Mouse (Mus musculus): ENCODE measurements around the gene Rnf212b. TPM values are rescaled to one million over a fixed set of nuclear protein-coding genes. Genes with fewer than 3 reads are reported as not detected.
A peak's percentile ranks its signal among the peaks of the same experiment; 100 is the strongest.

Rnf212b gene
- polyA plus RNA-seq, 1 experiment from 2014 or later: not detected

- Histone ChIP-seq H3K9me3 (replicated peaks; ENCODE audit: control insufficient read depth, low read length) (no peaks in the 10 kb centered on the region), H3K27ac (ENCODE audit: low read length) (peak overlapping the region; percentile 94), H3K4me1 (ENCODE audit: control insufficient read depth, insufficient read depth, low read length) (peaks cover 12% of the 10 kb centered on the region; the same call in 1 of the 2 replicates), H3K4me3 (replicated peaks; ENCODE audit: low read length) (peak overlapping the region; percentile 89), H3K36me3 (ENCODE audit: control insufficient read depth, insufficient read depth, low read length) (peaks cover 17% of the 10 kb centered on the region), H3K9ac (ENCODE audit: low read length) (peak overlapping the region; percentile 100), H3K27me3 (ENCODE audit: control insufficient read depth, insufficient read depth, low read length) (no peaks in the 10 kb centered on the region), H3K4me2 (ENCODE audit: low read depth, low read length) (peak overlapping the region; percentile 72)
- under 1% methylated on average over 54 of the region's 54 CpGs for WGBS
- peak; percentile 59 for ATAC-seq (ENCODE audit: insufficient read depth, low FRiP score)
Measured at GRCm38 (mm10) chr14:54894296-54895151, 80.6 kb downstream of the Rnf212b start.

- 47% methylated on average over 2 of the region's 2 CpGs for WGBS
- H3K9ac ChIP-seq (ENCODE audit: low read length): no peak overlapping the region; the same call in 1 of the 2 replicates
- H3K4me1 ChIP-seq (ENCODE audit: control insufficient read depth, insufficient read depth, low read length): peaks cover 12% of the 10 kb centered on the region; the same call in 1 of the 2 replicates
- H3K4me3 ChIP-seq (replicated peaks; ENCODE audit: low read length): no peak overlapping the region
- no peak for ATAC-seq (ENCODE audit: insufficient read depth, low FRiP score)
- no peak overlapping the region; the same call in 1 of the 2 replicates for H3K27ac ChIP-seq (ENCODE audit: low read length)
- no peaks in the 10 kb centered on the region for H3K27me3 ChIP-seq (ENCODE audit: control insufficient read depth, insufficient read depth, low read length)
- no peak overlapping the region for H3K4me2 ChIP-seq (ENCODE audit: low read depth, low read length)
- no peaks in the 10 kb centered on the region for H3K9me3 ChIP-seq (replicated peaks; ENCODE audit: control insufficient read depth, low read length)
- peaks cover 17% of the 10 kb centered on the region for H3K36me3 ChIP-seq (ENCODE audit: control insufficient read depth, insufficient read depth, low read length)
Measured at GRCm38 (mm10) chr14:54897445-54897844, 83.5 kb downstream of the Rnf212b start.

- Histone ChIP-seq H3K9me3 (replicated peaks; ENCODE audit: control insufficient read depth, low read length) (no peaks in the 10 kb centered on the region), H3K9ac (ENCODE audit: low read length) (no peak overlapping the region), H3K4me2 (ENCODE audit: low read depth, low read length) (no peak overlapping the region), H3K4me1 (ENCODE audit: control insufficient read depth, insufficient read depth, low read length) (peaks cover 3% of the 10 kb centered on the region; the same call in 1 of the 2 replicates), H3K36me3 (ENCODE audit: control insufficient read depth, insufficient read depth, low read length) (peaks cover 17% of the 10 kb centered on the region), H3K4me3 (replicated peaks; ENCODE audit: low read length) (no peak overlapping the region), H3K27ac (ENCODE audit: low read length) (no peak overlapping the region), H3K27me3 (ENCODE audit: control insufficient read depth, insufficient read depth, low read length) (no peaks in the 10 kb centered on the region)
- ATAC-seq (ENCODE audit: insufficient read depth, low FRiP score): peak; percentile 61; the same call in 1 of the 2 replicates
- under 1% methylated on average over 3 of the region's 3 CpGs for WGBS
Measured at GRCm38 (mm10) chr14:54900383-54900782, 86.4 kb downstream of the Rnf212b start.

- H3K9ac ChIP-seq (ENCODE audit: low read length): no peak overlapping the region
- no peak overlapping the region for H3K4me2 ChIP-seq (ENCODE audit: low read depth, low read length)
- no peaks in the 10 kb centered on the region for H3K27me3 ChIP-seq (ENCODE audit: control insufficient read depth, insufficient read depth, low read length)
- peaks cover 12% of the 10 kb centered on the region; the same call in 1 of the 2 replicates for H3K36me3 ChIP-seq (ENCODE audit: control insufficient read depth, insufficient read depth, low read length)
- no peak overlapping the region for H3K4me3 ChIP-seq (replicated peaks; ENCODE audit: low read length)
- ATAC-seq (ENCODE audit: insufficient read depth, low FRiP score): no peak
- H3K9me3 ChIP-seq (replicated peaks; ENCODE audit: control insufficient read depth, low read length): no peaks in the 10 kb centered on the region
- H3K4me1 ChIP-seq (ENCODE audit: control insufficient read depth, insufficient read depth, low read length): no peaks in the 10 kb centered on the region
- WGBS: 81% methylated on average over 4 of the region's 4 CpGs
- H3K27ac ChIP-seq (ENCODE audit: low read length): no peak overlapping the region
Measured at GRCm38 (mm10) chr14:54903641-54904040, 89.7 kb downstream of the Rnf212b start.

Other genes starting within 250 kb of the Rnf212b start
- gene Ajuba, start 236.6 kb upstream of the Rnf212b start, polyA plus RNA-seq (2015; fragmentation: Nextera tagmentation; extraction: Ambion mirVana): 19.5 and 20.6 TPM in 2 replicates
- gene 4931414P19Rik, start 208.1 kb upstream of the Rnf212b start, polyA plus RNA-seq (2015; fragmentation: Nextera tagmentation; extraction: Ambion mirVana): 8.2 and 9.0 TPM in 2 replicates
- gene Psmb5, start 196.1 kb upstream of the Rnf212b start, polyA plus RNA-seq (2015; fragmentation: Nextera tagmentation; extraction: Ambion mirVana): 346 and 368 TPM in 2 replicates
- not detected in 2 replicates for gene Psmb11, start 192.7 kb upstream of the Rnf212b start, polyA plus RNA-seq (2015; fragmentation: Nextera tagmentation; extraction: Ambion mirVana)
- not detected in 2 replicates for gene Gm17606, start 173.2 kb upstream of the Rnf212b start, polyA plus RNA-seq (2015; fragmentation: Nextera tagmentation; extraction: Ambion mirVana)
- gene Cdh24, start 172.8 kb upstream of the Rnf212b start, polyA plus RNA-seq (2015; fragmentation: Nextera tagmentation; extraction: Ambion mirVana): 1.6 and 2.2 TPM in 2 replicates
- gene 1700123O20Rik, start 127.9 kb upstream of the Rnf212b start, polyA plus RNA-seq (2015; fragmentation: Nextera tagmentation; extraction: Ambion mirVana): 68.3 and 76.6 TPM in 2 replicates
- gene Acin1, start 127.2 kb upstream of the Rnf212b start, polyA plus RNA-seq (2015; fragmentation: Nextera tagmentation; extraction: Ambion mirVana): 89.1 and 101 TPM in 2 replicates
- 0.15 and 0.19 TPM in 2 replicates for gene Gm29776, start 115.3 kb upstream of the Rnf212b start, polyA plus RNA-seq (2015; fragmentation: Nextera tagmentation; extraction: Ambion mirVana)
- 0.88 and 1.2 TPM in 2 replicates for gene Cebpe, start 102.0 kb upstream of the Rnf212b start, polyA plus RNA-seq (2015; fragmentation: Nextera tagmentation; extraction: Ambion mirVana)
- 9.9 and 10.2 TPM in 2 replicates for gene Slc7a8, start 32.2 kb upstream of the Rnf212b start, polyA plus RNA-seq (2015; fragmentation: Nextera tagmentation; extraction: Ambion mirVana)
- 7.7 and 8.6 TPM in 2 replicates for gene Homez, start 56.8 kb downstream of the Rnf212b start, polyA plus RNA-seq (2015; fragmentation: Nextera tagmentation; extraction: Ambion mirVana)
- 1.2 TPM in 2 replicates for gene Ppp1r3e, start 63.4 kb downstream of the Rnf212b start, polyA plus RNA-seq (2015; fragmentation: Nextera tagmentation; extraction: Ambion mirVana)
- 4.0 and 4.2 TPM in 2 replicates for gene Bcl2l2, start 69.2 kb downstream of the Rnf212b start, polyA plus RNA-seq (2015; fragmentation: Nextera tagmentation; extraction: Ambion mirVana)
- gene Gm20521, start 69.3 kb downstream of the Rnf212b start, polyA plus RNA-seq (2015; fragmentation: Nextera tagmentation; extraction: Ambion mirVana): 0.12 TPM in 1 of 2 replicates, not detected in the other
- 67.8 and 78.6 TPM in 2 replicates for gene Pabpn1, start 78.4 kb downstream of the Rnf212b start, polyA plus RNA-seq (2015; fragmentation: Nextera tagmentation; extraction: Ambion mirVana)
- 29.2 and 32.2 TPM in 2 replicates for gene Slc22a17, start 99.0 kb downstream of the Rnf212b start, polyA plus RNA-seq (2015; fragmentation: Nextera tagmentation; extraction: Ambion mirVana)
- 26.8 and 30.3 TPM in 2 replicates for gene Efs, start 112.0 kb downstream of the Rnf212b start, polyA plus RNA-seq (2015; fragmentation: Nextera tagmentation; extraction: Ambion mirVana)
- not detected in 2 replicates for gene Il25, start 118.6 kb downstream of the Rnf212b start, polyA plus RNA-seq (2015; fragmentation: Nextera tagmentation; extraction: Ambion mirVana)
- 3.4 and 4.9 TPM in 2 replicates for gene Cmtm5, start 122.1 kb downstream of the Rnf212b start, polyA plus RNA-seq (2015; fragmentation: Nextera tagmentation; extraction: Ambion mirVana)
- gene Myh6, start 152.8 kb downstream of the Rnf212b start, polyA plus RNA-seq (2015; fragmentation: Nextera tagmentation; extraction: Ambion mirVana): 0.56 and 2.1 TPM in 2 replicates
- gene Gm17428, start 162.8 kb downstream of the Rnf212b start, polyA plus RNA-seq (2015; fragmentation: Nextera tagmentation; extraction: Ambion mirVana): not detected in 2 replicates
- gene Myh7, start 180.5 kb downstream of the Rnf212b start, polyA plus RNA-seq (2015; fragmentation: Nextera tagmentation; extraction: Ambion mirVana): 7.6 and 25.7 TPM in 2 replicates
- gene Ngdn, start 201.3 kb downstream of the Rnf212b start, polyA plus RNA-seq (2015; fragmentation: Nextera tagmentation; extraction: Ambion mirVana): 74.7 and 74.9 TPM in 2 replicates